Mouse (Mus musculus) MEL (cell line): ENCODE measurements around the gene Poglut1. TPM values are rescaled to one million over a fixed set of nuclear protein-coding genes. Genes with fewer than 3 reads are reported as not detected.
A peak's percentile ranks its signal among the peaks of the same experiment; 100 is the strongest.

Experiments
- DNase-seq: peaks from one replicate; pipeline ENCODE4 v3.0.0; 2011; ENCODE audit warnings: low read depth, low spot score
- H3K27ac ChIP-seq: 2 replicates; pipeline ENCODE4 v1.5.1; 2012; ENCODE audit warnings: low read depth, mild to moderate bottlenecking, control low read depth, low read length, moderate library complexity; ENCODE audit not compliant: control insufficient read depth
- H3K27me3 ChIP-seq, 2 experiments: fragments of 150-350 bp in 1 of 2; sonication (generic) in 1 of 2; 2 replicates each; pipeline ENCODE4 v1.6.1; 2012; ENCODE audit warnings: low read length in 2 of 2, mild to moderate bottlenecking in 2 of 2, improper control_type of control experiment in 1 of 2, moderate library complexity in 1 of 2; ENCODE audit not compliant: insufficient read depth in 2 of 2, control insufficient read depth in 1 of 2
- H3K36me3 ChIP-seq, 2 experiments: 2 replicates each; pipeline ENCODE4 v1.6.1; 2012 to 2014; ENCODE audit warnings: low read length in 2 of 2, improper control_type of control experiment in 1 of 2, inconsistent platforms in 1 of 2, mild to moderate bottlenecking in 1 of 2; ENCODE audit not compliant: insufficient read depth in 2 of 2, control insufficient read depth in 1 of 2
- H3K4me1 ChIP-seq, 2 experiments: fragments of 150-350 bp in 1 of 2; sonication (generic) in 1 of 2; 2 replicates each; pipeline ENCODE4 v1.6.1; 2012; ENCODE audit warnings: low read length in 2 of 2, improper control_type of control experiment in 1 of 2, mild to moderate bottlenecking in 1 of 2; ENCODE audit not compliant: insufficient read depth in 2 of 2, control insufficient read depth in 1 of 2
- H3K4me3 ChIP-seq, 2 experiments: fragments of 150-350 bp in 1 of 2; sonication (generic) in 1 of 2; 2 replicates each; pipeline ENCODE4 v1.5.1; 2012; ENCODE audit warnings: low read depth in 2 of 2, low read length in 2 of 2, mild to moderate bottlenecking in 2 of 2, moderate library complexity in 2 of 2, control low read depth in 1 of 2, improper control_type of control experiment in 1 of 2; ENCODE audit not compliant: control insufficient read depth in 1 of 2, insufficient read depth in 1 of 2
- H3K79me2 ChIP-seq: 2 replicates; pipeline ENCODE4 v1.6.1; 2012; ENCODE audit warnings: mild to moderate bottlenecking, low read length, moderate library complexity; ENCODE audit not compliant: control insufficient read depth, poor library complexity, insufficient read depth
- H3K9ac ChIP-seq: 2 replicates; pipeline ENCODE4 v1.6.1; 2012; ENCODE audit warnings: low read depth, mild to moderate bottlenecking, control low read depth, low read length, moderate library complexity; ENCODE audit not compliant: control insufficient read depth, poor library complexity, severe bottlenecking
- H3K9me3 ChIP-seq: fragments of 150-350 bp; sonication (generic); replicated peaks from 2 replicates; pipeline ENCODE4 v1.6.1; 2012; ENCODE audit warnings: mild to moderate bottlenecking, low read length, improper control_type of control experiment, moderate library complexity; ENCODE audit not compliant: insufficient read depth
- CHD1 ChIP-seq: IDR thresholded peaks from 2 replicates; pipeline ENCODE4 v1.6.1; 2012; ENCODE audit warnings: low read depth, mild to moderate bottlenecking, inconsistent platforms, low read length, improper control_type of control experiment
- CHD2 ChIP-seq: IDR thresholded peaks from 2 replicates; pipeline ENCODE4 v1.6.1; 2011; ENCODE audit warnings: low read length, improper control_type of control experiment
- CTCF ChIP-seq, 3 experiments: IDR thresholded peaks in 2 of 3; conservative IDR thresholded peaks in 1 of 3; 2 replicates each; pipeline ENCODE4 v1.5.1; 2011 to 2012; ENCODE audit warnings: low read length in 3 of 3, low read depth in 2 of 3, mild to moderate bottlenecking in 2 of 3, improper control_type of control experiment in 1 of 3, inconsistent platforms in 1 of 3, mixed read lengths in 1 of 3, moderate library complexity in 1 of 3; ENCODE audit not compliant: control insufficient read depth in 1 of 3, insufficient read depth in 1 of 3, poor library complexity in 1 of 3, severe bottlenecking in 1 of 3
- E2F4 ChIP-seq: IDR thresholded peaks from 2 replicates; pipeline ENCODE4 v1.6.1; 2011; ENCODE audit warnings: low read depth, low read length, improper control_type of control experiment, borderline replicate concordance
- EP300 ChIP-seq, 2 experiments: IDR thresholded peaks; 2 replicates each; pipeline ENCODE4 v1.6.1; 2011; ENCODE audit warnings: improper control_type of control experiment in 2 of 2, low read length in 2 of 2, low read depth in 1 of 2, mild to moderate bottlenecking in 1 of 2
- GABPA ChIP-seq: IDR thresholded peaks from 2 replicates; pipeline ENCODE4 v1.6.1; 2012; ENCODE audit warnings: low read depth, mild to moderate bottlenecking, inconsistent platforms, low read length, improper control_type of control experiment, moderate library complexity
- GATA1 ChIP-seq: IDR thresholded peaks from 2 replicates; pipeline ENCODE4 v1.6.1; 2011; ENCODE audit warnings: low read depth, low read length, improper control_type of control experiment
- JUND ChIP-seq: IDR thresholded peaks from 2 replicates; pipeline ENCODE4 v1.6.1; 2011; ENCODE audit warnings: low read depth, mild to moderate bottlenecking, improper control_type of control experiment, low read length
- KAT2A ChIP-seq: conservative IDR thresholded peaks from 2 replicates; pipeline ENCODE4 v1.6.1; 2012; ENCODE audit warnings: low read depth, low read length, improper control_type of control experiment, inconsistent platforms
- MAX ChIP-seq: IDR thresholded peaks from 2 replicates; pipeline ENCODE4 v1.6.1; 2011; ENCODE audit warnings: low read length, improper control_type of control experiment
- MAZ ChIP-seq: IDR thresholded peaks from 2 replicates; pipeline ENCODE4 v1.6.1; 2012; ENCODE audit warnings: low read depth, mild to moderate bottlenecking, inconsistent platforms, low read length, improper control_type of control experiment
- MEF2A ChIP-seq: IDR thresholded peaks from 2 replicates; pipeline ENCODE4 v1.6.1; 2014; ENCODE audit warnings: low read depth, mild to moderate bottlenecking, inconsistent platforms, low read length, improper control_type of control experiment; ENCODE audit not compliant: poor library complexity, insufficient replicate concordance, severe bottlenecking; ENCODE audit errors: extremely low read depth
- MYC ChIP-seq: IDR thresholded peaks from 2 replicates; pipeline ENCODE4 v1.6.1; 2011; ENCODE audit warnings: low read depth, mild to moderate bottlenecking, low read length, improper control_type of control experiment, moderate library complexity
- NRF1 ChIP-seq: IDR thresholded peaks from 2 replicates; pipeline ENCODE4 v1.6.1; 2014; ENCODE audit warnings: low read depth, mild to moderate bottlenecking, inconsistent platforms, low read length, improper control_type of control experiment, moderate library complexity; ENCODE audit not compliant: poor library complexity, insufficient read depth, severe bottlenecking
- POLR2AphosphoS2 ChIP-seq: IDR thresholded peaks from 2 replicates; pipeline ENCODE4 v1.6.1; 2011; ENCODE audit warnings: low read length, improper control_type of control experiment
- RAD21 ChIP-seq: IDR thresholded peaks from 2 replicates; pipeline ENCODE4 v1.6.1; 2011; ENCODE audit warnings: mild to moderate bottlenecking, low read depth, low read length, improper control_type of control experiment
- RCOR1 ChIP-seq: IDR thresholded peaks from 2 replicates; pipeline ENCODE4 v1.6.1; 2012; ENCODE audit warnings: low read depth, mild to moderate bottlenecking, inconsistent platforms, low read length, improper control_type of control experiment
- SIN3A ChIP-seq: IDR thresholded peaks from 2 replicates; pipeline ENCODE4 v1.6.1; 2012; ENCODE audit warnings: low read length, improper control_type of control experiment, inconsistent platforms
- TAL1 ChIP-seq: IDR thresholded peaks from 2 replicates; pipeline ENCODE4 v1.6.1; 2012; ENCODE audit warnings: mild to moderate bottlenecking, inconsistent platforms, low read length, moderate library complexity, mixed read lengths
- UBTF ChIP-seq: IDR thresholded peaks from 2 replicates; pipeline ENCODE4 v1.6.1; 2012; ENCODE audit warnings: low read depth, mild to moderate bottlenecking, inconsistent platforms, low read length, improper control_type of control experiment, moderate library complexity, borderline replicate concordance; ENCODE audit not compliant: insufficient read depth
- ZC3H11A ChIP-seq: IDR thresholded peaks from 2 replicates; pipeline ENCODE4 v1.6.1; 2012; ENCODE audit warnings: low read depth, mild to moderate bottlenecking, inconsistent platforms, low read length, improper control_type of control experiment
- ZMIZ1 ChIP-seq: IDR thresholded peaks from 2 replicates; pipeline ENCODE4 v1.6.1; 2012; ENCODE audit warnings: low read depth, mild to moderate bottlenecking, inconsistent platforms, low read length, improper control_type of control experiment, moderate library complexity
- ZNF384 ChIP-seq: IDR thresholded peaks from 2 replicates; pipeline ENCODE4 v1.6.1; 2012; ENCODE audit warnings: low read depth, mild to moderate bottlenecking, inconsistent platforms, low read length, improper control_type of control experiment
- polyA plus RNA-seq, 2 experiments: library from polyadenylated mRNA; stranded (reverse) in 1 of 2; unstranded in 1 of 2; fragments of >175 nt in 1 of 2; fragments of >200 nt in 1 of 2; gene quantifications; 2 replicates each; pipeline versions ENCODE4 v1.2.1 to v1.2.4; 2012; ENCODE audit warnings: low replicate concordance in 2 of 2, low read depth in 1 of 2; ENCODE audit not compliant: insufficient read length in 2 of 2, insufficient read depth in 1 of 2, missing spikeins in 1 of 2
- total RNA-seq: library from RNA; depleted of rRNA; stranded (reverse); fragments of 300-350 nt; gene quantifications from 2 replicates; pipeline ENCODE4 v1.2.3, GENCODE M21; 2012

Poglut1 gene
- total and polyA plus RNA-seq, 3 experiments: 17.9 to 28.6 TPM; not detected in 1

GRCm38 (mm10) chr16:38522129-38523084 lies 27.7 kb downstream of the Poglut1 start, which contains the start of gene Timmdc1 (continued):
- TF ChIP-seq MAZ: peak; percentile 90; the same call in 1 of the 2 replicates
- TF ChIP-seq E2F4: no peak
- peak; percentile 80 for TF ChIP-seq ZMIZ1
- TF ChIP-seq EP300 (IDR thresholded peaks at IDR 0.05; ENCODE audit: low read depth in 1 of 2, low read length in 2 of 2): peak in 1 of 2 experiments; percentile 8; a peak in 1 of 4 replicates
- TF ChIP-seq MAX: peak; percentile 66
- TF ChIP-seq GATA1: no peak
- peak; percentile 89 for TF ChIP-seq CHD1
- peak; percentile 94 for TF ChIP-seq POLR2AphosphoS2

- peak; percentile 51 for DNase-seq
- H3K9ac ChIP-seq: peak overlapping the region; percentile 96
- no peak overlapping the region for H3K27ac ChIP-seq
- peaks cover 13% of the 10 kb centered on the region for H3K79me2 ChIP-seq
- H3K4me1 ChIP-seq: peaks cover 0 to 3% of the 10 kb centered on the region in 2 experiments; a peak in 2 of 4 replicates
- peak overlapping the region; percentile 77 to 91 for H3K4me3 ChIP-seq
- H3K36me3 ChIP-seq: peaks cover 7 to 12% of the 10 kb centered on the region in 2 experiments
- no peaks in the 10 kb centered on the region for H3K27me3 ChIP-seq
- TF ChIP-seq MEF2A (no peak), RCOR1 (no peak), GABPA (no peak), ZNF384 (peak; percentile 90), NRF1 (no peak), RAD21 (no peak), CHD2 (no peak), KAT2A (no peak), UBTF (no peak), JUND (no peak), CHD1 (no peak), ZC3H11A (no peak), SIN3A (0 out of 2 replicates have a peak, but pooled peaks have one; percentile 19), MYC (no peak), TAL1 (no peak), CTCF (IDR thresholded peaks at IDR 0.05 in 2 of 3, conservative IDR thresholded peaks at IDR 0.05 in 1 of 3; ENCODE audit: control insufficient read depth in 1 of 3, insufficient read depth in 1 of 3, low read depth in 2 of 3, low read length in 3 of 3, poor library complexity in 1 of 3, severe bottlenecking in 1 of 3) (no peak), EP300 (IDR thresholded peaks at IDR 0.05; ENCODE audit: low read depth in 1 of 2, low read length in 2 of 2) (no peak)
- H3K9me3 ChIP-seq: no peaks in the 10 kb centered on the region
Observed at GRCm38 (mm10) chr16:38521211-38521987, 28.7 kb downstream of the Poglut1 start.
